Mouse (Mus musculus): ENCODE measurements around the gene Insr. TPM values are rescaled to one million over a fixed set of nuclear protein-coding genes. Genes with fewer than 3 reads are reported as not detected.
"Not testable (repeated sequence)": the region's sequence is repeated elsewhere in the genome, so short reads cannot be mapped to it uniquely, and the experiment has no call there.

The Insr gene
- 41.8 and 43.4 TPM in 2 replicates for polyA plus RNA-seq (2015; fragmentation: Nextera tagmentation; extraction: Ambion mirVana)

- H3K36me3 ChIP-seq: no peaks in the 10 kb centered on the region
- H3K27me3 ChIP-seq: no peaks in the 10 kb centered on the region
- peak within 1 kb of the TSS; percentile 79 for H3K27ac ChIP-seq
- peaks cover 40% of the 10 kb centered on the region for H3K4me1 ChIP-seq
- H3K4me3 ChIP-seq: peak within 1 kb of the TSS; percentile 97
- peak within 1 kb of the TSS; percentile 87 for H3K4me2 ChIP-seq
- no peaks in the 10 kb centered on the region for H3K9me3 ChIP-seq
- peak within 1 kb of the TSS; percentile 98 for H3K9ac ChIP-seq
- under 1% methylated on average over 61 of the region's 61 CpGs for WGBS
- ATAC-seq (ENCODE audit: insufficient number of reproducible peaks, insufficient read depth, low FRiP score, low TSS enrichment, low read depth): peak; percentile 90
Observed at GRCm38 (mm10) chr8:3278934-3279720, at the start of gene Insr. Insr (minus strand) TSS chr8:3279617.

- Histone ChIP-seq H3K27me3 (no peaks in the 10 kb centered on the region), H3K27ac (no peak overlapping the region), H3K4me2 (no peak overlapping the region), H3K9ac (no peak overlapping the region), H3K4me3 (no peak overlapping the region), H3K4me1 (no peaks in the 10 kb centered on the region), H3K36me3 (no peaks in the 10 kb centered on the region), H3K9me3 (no peaks in the 10 kb centered on the region)
- WGBS: 71% methylated on average over 8 of the region's 8 CpGs
- ATAC-seq (ENCODE audit: insufficient number of reproducible peaks, insufficient read depth, low FRiP score, low TSS enrichment, low read depth): no peak
Observed at GRCm38 (mm10) chr8:3327538-3328245, 48.3 kb upstream of the Insr start.

GRCm38 (mm10) chr8:3327056-3327455 lies 47.6 kb upstream of the Insr start:
- 82% methylated on average over 1 of the region's 1 CpGs for WGBS
- Histone ChIP-seq H3K27me3 (no peaks in the 10 kb centered on the region), H3K27ac (no peak overlapping the region), H3K4me1 (no peaks in the 10 kb centered on the region), H3K9ac (no peak overlapping the region), H3K4me3 (no peak overlapping the region), H3K9me3 (no peaks in the 10 kb centered on the region), H3K36me3 (no peaks in the 10 kb centered on the region), H3K4me2 (no peak overlapping the region)
- ATAC-seq (ENCODE audit: insufficient number of reproducible peaks, insufficient read depth, low FRiP score, low TSS enrichment, low read depth): no peak

GRCm38 (mm10) chr8:3324253-3324652 lies 44.8 kb upstream of the Insr start:
- no peak for ATAC-seq (ENCODE audit: insufficient number of reproducible peaks, insufficient read depth, low FRiP score, low TSS enrichment, low read depth)
- Histone ChIP-seq H3K36me3 (no peaks in the 10 kb centered on the region), H3K27me3 (no peaks in the 10 kb centered on the region), H3K4me3 (no peak overlapping the region), H3K4me2 (no peak overlapping the region), H3K9ac (no peak overlapping the region), H3K4me1 (no peaks in the 10 kb centered on the region), H3K9me3 (no peaks in the 10 kb centered on the region), H3K27ac (no peak overlapping the region)
- WGBS: 87% methylated on average over 2 of the region's 2 CpGs

GRCm38 (mm10) chr8:3319267-3319666 lies 39.9 kb upstream of the Insr start:
- not testable (repeated sequence) for H3K27ac ChIP-seq; H3K9me3 ChIP-seq; H3K9ac ChIP-seq; H3K4me3 ChIP-seq; H3K27me3 ChIP-seq; H3K4me1 ChIP-seq; H3K4me2 ChIP-seq; ATAC-seq (ENCODE audit: insufficient number of reproducible peaks, insufficient read depth, low FRiP score, low TSS enrichment, low read depth); H3K36me3 ChIP-seq
- 85% methylated on average over 11 of the region's 11 CpGs for WGBS

GRCm38 (mm10) chr8:3316585-3316984 lies 37.2 kb upstream of the Insr start:
- Histone ChIP-seq H3K27me3 (no peaks in the 10 kb centered on the region), H3K9ac (no peak overlapping the region), H3K36me3 (no peaks in the 10 kb centered on the region), H3K9me3 (no peaks in the 10 kb centered on the region), H3K27ac (no peak overlapping the region), H3K4me2 (no peak overlapping the region), H3K4me3 (no peak overlapping the region), H3K4me1 (no peaks in the 10 kb centered on the region)
- no peak for ATAC-seq (ENCODE audit: insufficient number of reproducible peaks, insufficient read depth, low FRiP score, low TSS enrichment, low read depth)
- 90% methylated on average over 5 of the region's 5 CpGs for WGBS

- Histone ChIP-seq H3K9me3 (no peaks in the 10 kb centered on the region), H3K9ac (no peak overlapping the region), H3K27ac (no peak overlapping the region), H3K4me1 (no peaks in the 10 kb centered on the region), H3K36me3 (no peaks in the 10 kb centered on the region), H3K27me3 (no peaks in the 10 kb centered on the region), H3K4me3 (no peak overlapping the region), H3K4me2 (no peak overlapping the region)
- no peak for ATAC-seq (ENCODE audit: insufficient number of reproducible peaks, insufficient read depth, low FRiP score, low TSS enrichment, low read depth)
- WGBS: 79% methylated on average over 2 of the region's 2 CpGs
Observed at GRCm38 (mm10) chr8:3314345-3314744, 34.9 kb upstream of the Insr start.

- H3K9ac ChIP-seq: no peak overlapping the region
Observed at GRCm38 (mm10) chr8:3313843-3314242, 34.4 kb upstream of the Insr start.

GRCm38 (mm10) chr8:3313417-3313816 lies 34.0 kb upstream of the Insr start:
- not testable (repeated sequence) for H3K27me3 ChIP-seq; H3K27ac ChIP-seq; ATAC-seq (ENCODE audit: insufficient number of reproducible peaks, insufficient read depth, low FRiP score, low TSS enrichment, low read depth); H3K36me3 ChIP-seq; H3K4me3 ChIP-seq; H3K9me3 ChIP-seq; H3K4me1 ChIP-seq; H3K4me2 ChIP-seq; H3K9ac ChIP-seq
- 70% methylated on average over 1 of the region's 1 CpGs for WGBS

More at GRCm38 (mm10) chr8:3313843-3314242, 34.4 kb upstream of the Insr start:
- no peaks in the 10 kb centered on the region for H3K9me3 ChIP-seq
- no peaks in the 10 kb centered on the region for H3K27me3 ChIP-seq
- WGBS: 65% methylated on average over 3 of the region's 3 CpGs
- H3K27ac ChIP-seq: no peak overlapping the region
- no peak overlapping the region for H3K4me3 ChIP-seq
- H3K4me1 ChIP-seq: no peaks in the 10 kb centered on the region
- H3K4me2 ChIP-seq: no peak overlapping the region
- no peak for ATAC-seq (ENCODE audit: insufficient number of reproducible peaks, insufficient read depth, low FRiP score, low TSS enrichment, low read depth)
- H3K36me3 ChIP-seq: no peaks in the 10 kb centered on the region

GRCm38 (mm10) chr8:3311482-3311881 lies 32.1 kb upstream of the Insr start:
- no peak for ATAC-seq (ENCODE audit: insufficient number of reproducible peaks, insufficient read depth, low FRiP score, low TSS enrichment, low read depth)
- Histone ChIP-seq H3K27me3 (no peaks in the 10 kb centered on the region), H3K36me3 (no peaks in the 10 kb centered on the region)

GRCm38 (mm10) chr8:3309636-3310035 lies 30.2 kb upstream of the Insr start:
- Histone ChIP-seq H3K4me1 (no peaks in the 10 kb centered on the region), H3K9me3 (no peaks in the 10 kb centered on the region), H3K9ac (no peak overlapping the region), H3K27ac (no peak overlapping the region), H3K36me3 (no peaks in the 10 kb centered on the region), H3K4me3 (no peak overlapping the region), H3K4me2 (no peak overlapping the region), H3K27me3 (no peaks in the 10 kb centered on the region)
- ATAC-seq (ENCODE audit: insufficient number of reproducible peaks, insufficient read depth, low FRiP score, low TSS enrichment, low read depth): no peak
- 83% methylated on average over 11 of the region's 11 CpGs for WGBS

More at GRCm38 (mm10) chr8:3311482-3311881, 32.1 kb upstream of the Insr start:
- Histone ChIP-seq H3K4me2 (no peak overlapping the region), H3K4me3 (no peak overlapping the region), H3K27ac (no peak overlapping the region), H3K9me3 (no peaks in the 10 kb centered on the region), H3K9ac (no peak overlapping the region), H3K4me1 (no peaks in the 10 kb centered on the region)
- WGBS: 65% methylated on average over 4 of the region's 4 CpGs

All from embryonic facial prominence, embryonic 13.5 days (tissue).